Mouse (Mus musculus) thymus, adult 2 months (tissue): ENCODE data around the gene Dkk3.

Source experiments
- CTCF ChIP-seq: fragments of 200-500 bp; IDR thresholded peaks from 2 replicates; pipeline ENCODE4 v1.5.1; 2012; ENCODE audit warnings: mild to moderate bottlenecking, control low read depth, low read length, moderate library complexity, borderline replicate concordance; ENCODE audit not compliant: control insufficient read depth, poor library complexity, insufficient read depth; ENCODE audit errors: extremely low read depth
- POLR2A ChIP-seq: fragments of 200-500 bp; IDR thresholded peaks from 2 replicates; pipeline ENCODE4 v1.6.1; 2012; ENCODE audit warnings: mild to moderate bottlenecking, low read length, control low read depth, moderate library complexity; ENCODE audit not compliant: control insufficient read depth, poor library complexity, insufficient read depth; ENCODE audit errors: extremely low read depth

DNA sequence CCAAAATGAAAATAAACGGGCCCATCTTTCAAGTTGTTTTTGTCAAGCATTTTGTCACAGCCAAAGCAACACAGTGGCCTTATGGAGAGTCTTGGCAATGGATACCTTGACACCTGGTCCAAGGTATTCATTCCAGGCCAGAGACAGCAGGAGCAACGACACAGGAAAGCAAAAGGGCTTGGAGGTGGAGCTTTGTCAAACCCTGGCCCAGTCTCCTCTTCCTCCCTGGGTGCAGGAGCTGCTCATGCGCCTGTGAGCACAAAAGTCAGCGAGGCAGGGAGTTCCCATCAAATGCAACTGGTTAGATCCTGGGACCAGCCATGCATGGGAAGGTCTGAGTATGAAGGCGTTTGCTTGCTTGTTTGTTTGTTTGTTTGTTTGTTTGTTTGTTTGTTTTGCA lies 45.1 kb upstream of the Dkk3 start:
- TF ChIP-seq POLR2A (no peak), CTCF (no peak)
